Mouse (Mus musculus): ENCODE measurements around the gene Ssbp2. TPM values are rescaled to one million over a fixed set of nuclear protein-coding genes. Genes with fewer than 3 reads are reported as not detected.

The Ssbp2 gene
- polyA plus RNA-seq, 1 experiment from 2014 or later, result 30.1 TPM

- Histone ChIP-seq H3K36me3 (ENCODE audit: control insufficient read depth, insufficient read depth) (no peaks in the 10 kb centered on the region), H3K27me3 (replicated peaks; ENCODE audit: control insufficient read depth, insufficient read depth, low read length) (no peaks in the 10 kb centered on the region), H3K4me2 (replicated peaks; ENCODE audit: low read depth) (no peak overlapping the region), H3K4me3 (ENCODE audit: low read depth, low read length) (no peak overlapping the region), H3K9ac (ENCODE audit: low read depth, low read length) (no peak overlapping the region), H3K4me1 (replicated peaks; ENCODE audit: control insufficient read depth, insufficient read depth, low read length) (no peaks in the 10 kb centered on the region), H3K9me3 (ENCODE audit: control insufficient read depth) (no peaks in the 10 kb centered on the region), H3K27ac (ENCODE audit: low read depth, low read length) (no peak overlapping the region)
- peak; percentile 95 for TF ChIP-seq CTCF (IDR thresholded peaks at IDR 0.05; ENCODE audit: low read depth)
- peak; percentile 51; the same call in 1 of the 2 replicates for ATAC-seq
- 16% methylated on average over 5 of the region's 5 CpGs for WGBS
Measured at GRCm38 (mm10) chr13:91636814-91637213, 176.7 kb downstream of the Ssbp2 start.

DNA sequence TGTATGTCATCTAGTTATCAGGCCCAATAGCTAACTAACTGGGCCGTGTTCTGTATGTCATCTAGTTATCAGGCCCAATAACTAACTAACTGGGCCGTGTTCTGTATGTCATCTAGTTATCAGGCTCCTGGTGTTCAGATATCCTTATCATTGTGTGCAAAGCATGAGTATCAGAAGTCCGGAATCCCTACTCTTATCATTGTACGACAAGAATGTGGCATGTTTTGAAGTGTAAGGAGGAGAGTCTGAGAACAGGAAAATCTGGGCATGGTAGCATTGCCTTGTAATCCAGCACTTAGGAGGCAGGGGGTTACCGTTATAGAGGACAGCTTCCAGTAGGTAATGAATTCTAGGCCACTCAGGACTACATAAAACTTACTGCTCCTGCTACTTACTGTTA lies 178.8 kb downstream of the Ssbp2 start:
- H3K36me3 ChIP-seq (ENCODE audit: control insufficient read depth, insufficient read depth), result 0 out of 2 replicates have a peak, but pooled peaks cover 3% of the 10 kb centered on the region
- WGBS, result 50% methylated on average over 5 of the region's 5 CpGs
- H3K4me1 ChIP-seq (replicated peaks; ENCODE audit: control insufficient read depth, insufficient read depth, low read length), result no peaks in the 10 kb centered on the region
- no peak for ATAC-seq
- H3K4me2 ChIP-seq (replicated peaks; ENCODE audit: low read depth), result no peak overlapping the region
- no peak overlapping the region for H3K4me3 ChIP-seq (ENCODE audit: low read depth, low read length)
- H3K9me3 ChIP-seq (ENCODE audit: control insufficient read depth), result no peaks in the 10 kb centered on the region
- no peak overlapping the region for H3K9ac ChIP-seq (ENCODE audit: low read depth, low read length)
- TF ChIP-seq CTCF (IDR thresholded peaks at IDR 0.05; ENCODE audit: low read depth), result no peak
- no peaks in the 10 kb centered on the region for H3K27me3 ChIP-seq (replicated peaks; ENCODE audit: control insufficient read depth, insufficient read depth, low read length)
- no peak overlapping the region for H3K27ac ChIP-seq (ENCODE audit: low read depth, low read length)

- no peak overlapping the region for H3K27ac ChIP-seq (ENCODE audit: low read depth, low read length)
- H3K9ac ChIP-seq (ENCODE audit: low read depth, low read length), result no peak overlapping the region
- H3K4me3 ChIP-seq (ENCODE audit: low read depth, low read length), result no peak overlapping the region
- ATAC-seq, result no peak
- H3K27me3 ChIP-seq (replicated peaks; ENCODE audit: control insufficient read depth, insufficient read depth, low read length), result no peaks in the 10 kb centered on the region
- no peaks in the 10 kb centered on the region for H3K4me1 ChIP-seq (replicated peaks; ENCODE audit: control insufficient read depth, insufficient read depth, low read length)
- no peak for TF ChIP-seq CTCF (IDR thresholded peaks at IDR 0.05; ENCODE audit: low read depth)
- H3K36me3 ChIP-seq (ENCODE audit: control insufficient read depth, insufficient read depth), result 0 out of 2 replicates have a peak, but pooled peaks cover 3% of the 10 kb centered on the region
- WGBS, result 64% methylated on average over 5 of the region's 5 CpGs
- no peaks in the 10 kb centered on the region for H3K9me3 ChIP-seq (ENCODE audit: control insufficient read depth)
- no peak overlapping the region for H3K4me2 ChIP-seq (replicated peaks; ENCODE audit: low read depth)
Measured at GRCm38 (mm10) chr13:91640219-91640618, 180.1 kb downstream of the Ssbp2 start.

GRCm38 (mm10) chr13:91648240-91648639 lies 188.2 kb downstream of the Ssbp2 start:
- Histone ChIP-seq H3K9ac (ENCODE audit: low read depth, low read length) (no peak overlapping the region), H3K9me3 (ENCODE audit: control insufficient read depth) (no peaks in the 10 kb centered on the region), H3K4me1 (replicated peaks; ENCODE audit: control insufficient read depth, insufficient read depth, low read length) (no peaks in the 10 kb centered on the region), H3K4me3 (ENCODE audit: low read depth, low read length) (no peak overlapping the region), H3K27ac (ENCODE audit: low read depth, low read length) (no peak overlapping the region), H3K4me2 (replicated peaks; ENCODE audit: low read depth) (no peak overlapping the region), H3K27me3 (replicated peaks; ENCODE audit: control insufficient read depth, insufficient read depth, low read length) (no peaks in the 10 kb centered on the region), H3K36me3 (ENCODE audit: control insufficient read depth, insufficient read depth) (no peaks in the 10 kb centered on the region)
- 34% methylated on average over 6 of the region's 6 CpGs for WGBS
- TF ChIP-seq CTCF (IDR thresholded peaks at IDR 0.05; ENCODE audit: low read depth), result peak; percentile 80
- ATAC-seq, result no peak

DNA sequence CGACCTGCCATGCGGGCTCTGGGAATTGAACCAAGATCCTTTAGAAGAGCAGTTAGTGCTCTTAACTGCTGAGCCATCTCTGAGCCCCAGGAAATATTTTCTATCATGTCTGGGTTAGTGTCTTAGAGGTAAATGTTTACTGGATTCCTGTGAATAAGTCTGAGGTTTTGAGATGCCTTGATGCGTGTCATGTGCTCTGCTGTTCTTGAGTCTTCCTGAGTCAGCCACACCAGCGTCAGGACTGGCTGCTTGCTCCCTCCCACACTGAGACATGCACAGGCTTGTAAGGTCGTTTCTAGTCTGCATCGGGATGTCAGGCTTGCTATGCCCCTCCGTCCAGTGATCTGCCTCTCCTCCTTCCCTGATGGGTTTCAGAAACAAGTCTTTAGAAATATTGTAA lies 189.8 kb downstream of the Ssbp2 start:
- Histone ChIP-seq H3K36me3 (ENCODE audit: control insufficient read depth, insufficient read depth) (no peaks in the 10 kb centered on the region), H3K4me3 (ENCODE audit: low read depth, low read length) (no peak overlapping the region), H3K9me3 (ENCODE audit: control insufficient read depth) (no peaks in the 10 kb centered on the region), H3K27ac (ENCODE audit: low read depth, low read length) (no peak overlapping the region), H3K27me3 (replicated peaks; ENCODE audit: control insufficient read depth, insufficient read depth, low read length) (no peaks in the 10 kb centered on the region), H3K4me2 (replicated peaks; ENCODE audit: low read depth) (no peak overlapping the region), H3K9ac (ENCODE audit: low read depth, low read length) (no peak overlapping the region), H3K4me1 (replicated peaks; ENCODE audit: control insufficient read depth, insufficient read depth, low read length) (no peaks in the 10 kb centered on the region)
- TF ChIP-seq CTCF (IDR thresholded peaks at IDR 0.05; ENCODE audit: low read depth), result no peak
- no peak for ATAC-seq
- 70% methylated on average over 7 of the region's 7 CpGs for WGBS

GRCm38 (mm10) chr13:91661068-91661795 lies 201.1 kb downstream of the Ssbp2 start:
- Histone ChIP-seq H3K27ac (ENCODE audit: low read depth, low read length) (no peak overlapping the region), H3K4me2 (replicated peaks; ENCODE audit: low read depth) (no peak overlapping the region), H3K9me3 (ENCODE audit: control insufficient read depth) (no peaks in the 10 kb centered on the region), H3K36me3 (ENCODE audit: control insufficient read depth, insufficient read depth) (no peaks in the 10 kb centered on the region), H3K27me3 (replicated peaks; ENCODE audit: control insufficient read depth, insufficient read depth, low read length) (no peaks in the 10 kb centered on the region), H3K4me3 (ENCODE audit: low read depth, low read length) (no peak overlapping the region), H3K4me1 (replicated peaks; ENCODE audit: control insufficient read depth, insufficient read depth, low read length) (no peaks in the 10 kb centered on the region), H3K9ac (ENCODE audit: low read depth, low read length) (no peak overlapping the region)
- WGBS, result 35% methylated on average over 5 of the region's 5 CpGs
- no peak for TF ChIP-seq CTCF (IDR thresholded peaks at IDR 0.05; ENCODE audit: low read depth)
- ATAC-seq, result no peak
